Mouse (Mus musculus) neutrophil, adult 83 days (primary cell): Measurements from ENCODE around the gene Rsad1. TPM values are rescaled to one million over a fixed set of nuclear protein-coding genes. Genes with fewer than 3 reads are reported as not detected.

ENCODE experiments used
- total RNA-seq, 2 experiments: library from RNA; stranded (reverse); gene quantifications; one replicate each; pipeline ENCODE4 v1.2.4; 2023

Rsad1 gene
- total RNA-seq: under 1 TPM; 0.26 to 0.62 TPM

GRCm38 (mm10) chr11:94548888-94549690 lies at the start of gene Rsad1:
Rsad1 (minus strand) TSS chr11:94549255.

GRCm38 (mm10) chr11:94564437-94565150 lies 15.5 kb upstream of the Rsad1 start, which contains the start of gene Chad:
Chad (plus strand) TSS chr11:94565047.

GRCm38 (mm10) chr11:94521219-94521843 lies 27.7 kb downstream of the Rsad1 start, which contains the start of gene Mycbpap:
Mycbpap (minus strand) TSS chr11:94521742.

GRCm38 (mm10) chr11:94499661-94500152 lies 49.3 kb downstream of the Rsad1 start, which contains the start of gene Epn3:
Epn3 (minus strand) TSS chr11:94499974.

Other genes with a start within 250 kb of the Rsad1 start
- 10 to 100 TPM; 33.6 to 38.0 TPM for gene Luc7l3, start 227.3 kb downstream of the Rsad1 start, total RNA-seq
- gene Ankrd40, start 221.3 kb downstream of the Rsad1 start, total RNA-seq: 10 to 100 TPM; 26.1 to 29.0 TPM
- gene Abcc3, start 156.3 kb downstream of the Rsad1 start, total RNA-seq: 1 to 10 TPM; 2.4 to 4.8 TPM
- gene Cacna1g, start 75.1 kb downstream of the Rsad1 start, total RNA-seq: 1 to 10 TPM; 2.0 to 4.4 TPM
- gene Spata20, start 63.1 kb downstream of the Rsad1 start, total RNA-seq: not detected
- gene Epn3, start 49.3 kb downstream of the Rsad1 start, total RNA-seq: not detected
- gene Mycbpap, start 27.5 kb downstream of the Rsad1 start, total RNA-seq: under 1 TPM; 0.13 TPM
- gene Chad, start 15.8 kb upstream of the Rsad1 start, total RNA-seq: not detected
- gene Acsf2, start 52.6 kb upstream of the Rsad1 start, total RNA-seq: 1 to 10 TPM; 2.8 to 3.0 TPM
- 10 to 100 TPM; 58.3 to 59.1 TPM for gene Lrrc59, start 80.5 kb upstream of the Rsad1 start, total RNA-seq
- 10 to 100 TPM; 17.2 to 18.0 TPM for gene Mrpl27, start 104.5 kb upstream of the Rsad1 start, total RNA-seq
- gene Eme1, start 104.7 kb upstream of the Rsad1 start, total RNA-seq: 10 to 100 TPM in 1 of 2 experiments, 1 to 10 TPM in 1; 9.3 to 10.4 TPM
- gene Xylt2, start 128.3 kb upstream of the Rsad1 start, total RNA-seq: 1 to 10 TPM; 5.5 to 6.7 TPM
- gene Gm11541, start 155.2 kb upstream of the Rsad1 start, total RNA-seq: not detected
- gene Cdc34b, start 192.5 kb upstream of the Rsad1 start, total RNA-seq: not detected
- gene Tmem92, start 233.4 kb upstream of the Rsad1 start, total RNA-seq: not detected